Mouse (Mus musculus): ENCODE data around the gene Rab40c. TPM values are rescaled to one million over a fixed set of nuclear protein-coding genes. Genes with fewer than 3 reads are reported as not detected.

Rab40c gene
- total and polyA plus RNA-seq, 3 experiments, result 21.1 to 68.8 (median 27.3) TPM

DNA sequence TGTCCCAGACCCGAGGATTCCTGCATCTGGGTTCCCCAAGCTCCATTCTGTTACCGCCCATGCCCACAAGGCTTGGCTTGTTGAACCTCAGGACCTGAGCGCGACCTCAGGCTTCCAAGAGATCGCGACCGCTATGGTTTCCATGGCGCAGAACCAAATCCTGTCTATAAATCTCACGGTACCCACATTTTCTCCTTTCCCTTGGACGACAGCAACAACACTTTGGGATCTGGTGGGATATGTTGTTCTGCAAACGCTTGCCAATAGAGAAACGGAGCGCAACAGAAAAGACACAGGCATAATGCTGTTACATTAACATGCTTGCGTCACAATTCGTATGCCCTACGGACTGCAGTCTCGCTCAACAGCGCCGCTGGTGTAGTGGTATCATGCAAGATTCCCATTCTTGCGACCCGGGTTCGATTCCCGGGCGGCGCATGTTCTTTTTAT lies 44.8 kb downstream of the Rab40c start, which contains the start of gene Mettl26:
Mettl26 (plus strand) TSS at position 354 of the 450 bp plus-strand sequence.
- peak; percentile 91 for DNase-seq

DNA sequence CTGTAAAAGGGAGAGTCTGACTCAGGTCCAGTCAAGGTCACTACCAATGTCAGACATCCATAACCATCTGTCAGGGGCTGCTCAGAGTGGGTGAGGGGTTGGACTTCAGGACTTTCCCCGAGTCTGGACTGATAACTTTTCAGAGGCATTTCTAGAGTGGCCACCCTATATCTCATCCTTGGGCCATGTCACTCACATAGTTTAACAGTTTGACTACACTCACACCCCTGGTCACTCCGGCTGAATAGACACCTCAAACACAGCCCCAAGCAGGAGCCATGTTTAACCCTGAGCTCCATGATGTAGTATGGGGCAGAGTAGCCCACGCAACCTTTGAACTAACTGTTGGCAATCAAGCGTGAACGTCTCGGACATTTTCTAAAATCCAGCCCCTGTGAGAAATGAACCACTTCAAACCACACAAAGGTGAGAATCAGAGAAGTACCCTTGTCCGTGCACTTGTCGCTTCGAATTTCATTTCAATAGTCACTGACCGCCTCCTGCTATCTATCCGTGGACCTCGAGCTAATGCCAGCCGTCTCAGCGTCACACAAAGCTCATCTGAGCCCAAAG lies 45.3 kb downstream of the Rab40c start:
- DNase-seq, result peak; percentile 76

DNA sequence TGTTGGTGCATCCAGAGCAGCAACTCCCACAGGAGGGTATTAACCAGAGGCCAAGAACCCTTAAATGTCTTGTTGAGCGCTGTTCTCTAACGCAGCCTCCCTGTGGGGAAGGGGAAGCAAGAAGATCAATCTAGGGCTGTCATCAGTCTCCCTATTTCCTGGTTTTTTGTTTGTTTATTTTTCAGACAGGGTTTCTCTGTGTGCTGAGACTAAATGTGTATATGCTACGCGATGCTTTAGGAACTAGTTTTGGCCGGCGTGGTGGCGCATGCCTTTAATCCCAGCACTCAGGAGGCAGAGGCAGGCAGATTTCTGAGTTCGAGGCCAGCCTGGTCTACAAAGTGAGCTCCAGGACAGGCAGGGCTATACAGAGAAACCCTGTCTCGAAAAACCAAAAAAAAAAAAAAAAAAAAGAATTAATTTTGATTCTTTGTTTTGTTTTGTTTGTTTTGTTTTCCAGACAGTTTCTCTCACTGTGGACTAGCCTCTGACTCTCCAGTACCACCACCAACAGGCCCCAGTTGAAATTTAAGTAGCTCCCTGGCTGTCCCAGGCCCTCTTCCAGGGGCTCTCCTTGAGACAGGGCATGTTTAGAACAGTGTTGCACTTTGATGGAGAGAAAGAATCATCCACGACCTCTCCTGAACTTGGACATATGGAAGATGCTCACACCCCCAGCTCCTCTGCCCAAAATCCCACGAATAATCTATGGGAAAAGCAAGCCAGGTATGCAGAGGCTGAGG lies 46.0 kb downstream of the Rab40c start:
- no peak for DNase-seq

DNA sequence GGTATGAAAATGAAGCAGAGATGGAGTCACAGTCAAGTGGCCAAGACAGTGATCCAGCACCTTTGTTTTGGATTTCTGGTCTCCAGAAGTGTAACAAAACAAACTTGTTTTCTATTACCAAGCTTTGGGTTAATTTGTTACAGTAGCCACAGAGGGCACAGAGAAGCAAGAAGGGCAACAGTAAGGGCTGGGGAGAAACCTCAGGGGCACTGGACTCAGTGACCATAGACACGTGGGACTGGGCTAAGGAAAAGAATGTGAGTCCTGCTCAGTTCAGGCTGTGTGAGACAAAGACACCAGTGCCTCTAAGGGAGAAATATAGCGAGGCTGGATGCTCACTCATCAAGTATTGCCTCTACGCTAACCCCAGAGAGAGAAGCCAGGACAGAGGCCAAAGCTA lies 46.9 kb downstream of the Rab40c start:
- no peak for DNase-seq

GRCm38 (mm10) chr17:25871566-25871965 lies 48.0 kb downstream of the Rab40c start:
- peak; percentile 91 for DNase-seq

- DNase-seq, result no peak
Observed at GRCm38 (mm10) chr17:25869954-25870353, 49.6 kb downstream of the Rab40c start.

DNA sequence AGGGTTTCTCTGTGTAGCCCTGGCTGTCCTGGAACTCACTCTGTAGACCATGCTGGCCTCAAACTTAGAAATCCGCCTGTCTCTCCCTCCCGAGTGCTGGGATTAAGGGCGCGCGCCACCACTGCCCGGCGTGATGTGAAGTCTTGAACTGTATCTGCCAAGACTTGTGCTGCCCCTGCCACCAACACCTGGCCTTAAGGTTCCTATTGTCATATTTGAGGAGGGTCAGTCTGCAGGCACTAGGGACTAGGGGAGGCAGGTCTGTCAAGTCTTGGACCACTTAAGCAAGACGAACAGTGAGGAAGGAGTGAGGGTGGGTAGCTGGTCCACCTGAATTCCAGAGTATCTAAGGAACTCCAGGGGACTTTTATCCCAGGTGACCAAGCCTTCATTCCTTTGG lies 50.0 kb downstream of the Rab40c start:
- DNase-seq, result no peak

DNA sequence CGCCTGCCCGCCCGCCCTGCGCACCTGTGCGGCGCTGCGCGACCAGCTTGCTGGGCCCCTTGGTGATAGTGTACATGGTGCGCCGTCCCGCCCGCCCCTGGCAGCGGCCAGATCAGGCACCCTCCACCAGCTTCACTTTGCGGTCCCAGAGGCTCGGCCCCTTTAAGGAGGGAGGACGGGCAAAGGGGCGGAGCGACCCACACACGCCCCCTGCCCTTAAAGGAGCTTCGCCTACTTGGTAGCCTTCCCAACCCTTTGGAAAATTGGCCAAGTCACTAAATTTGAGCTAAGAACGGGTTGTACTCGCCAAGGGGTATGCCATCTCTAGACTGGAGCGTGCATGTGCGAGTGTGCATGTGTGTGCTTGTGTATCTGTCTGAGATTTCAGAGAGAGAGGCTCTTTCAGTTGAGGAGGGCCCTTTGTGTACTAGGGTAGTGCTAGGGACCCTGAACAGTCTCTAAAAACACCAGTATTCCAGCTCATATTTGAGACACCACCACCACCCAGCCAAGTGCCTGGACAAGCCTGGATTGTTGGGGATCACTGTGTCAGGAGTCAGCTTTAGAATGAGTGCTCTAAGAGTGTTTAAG lies 50.8 kb downstream of the Rab40c start, which contains the start of gene Mcrip2:
Mcrip2 (minus strand) TSS at position 164 of the 591 bp plus-strand sequence.
- DNase-seq, result peak; percentile 95

GRCm38 (mm10) chr17:25867836-25868600 lies 51.5 kb downstream of the Rab40c start:
- peak; percentile 92 for DNase-seq

- no peak for DNase-seq
Observed at GRCm38 (mm10) chr17:25867509-25867835, 52.1 kb downstream of the Rab40c start.

- DNase-seq, result peak; percentile 47
Observed at GRCm38 (mm10) chr17:25866172-25866571, 53.4 kb downstream of the Rab40c start.

DNA sequence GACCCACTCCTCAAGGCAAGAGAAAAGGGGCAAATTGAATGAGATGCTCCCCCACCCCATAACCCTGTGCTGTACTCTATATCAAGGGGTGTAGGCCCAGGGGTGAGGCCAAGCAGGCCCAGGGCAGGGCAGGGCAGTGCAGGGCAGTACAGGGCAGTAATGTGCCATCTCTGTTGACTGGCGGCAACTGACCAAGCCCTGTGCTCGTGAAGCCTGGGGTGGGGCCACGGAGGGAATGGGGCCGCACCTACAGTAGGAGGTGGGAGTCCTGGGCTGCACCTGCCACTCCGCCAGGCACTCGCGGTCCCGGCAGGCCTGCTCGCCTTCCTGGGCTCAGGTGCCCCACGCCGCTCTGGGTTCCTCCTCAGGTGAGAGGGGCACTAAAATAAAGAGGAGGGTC lies 54.2 kb downstream of the Rab40c start:
- DNase-seq, result no peak

GRCm38 (mm10) chr17:25864311-25864710 lies 55.2 kb downstream of the Rab40c start:
- DNase-seq, result peak; percentile 64

DNA sequence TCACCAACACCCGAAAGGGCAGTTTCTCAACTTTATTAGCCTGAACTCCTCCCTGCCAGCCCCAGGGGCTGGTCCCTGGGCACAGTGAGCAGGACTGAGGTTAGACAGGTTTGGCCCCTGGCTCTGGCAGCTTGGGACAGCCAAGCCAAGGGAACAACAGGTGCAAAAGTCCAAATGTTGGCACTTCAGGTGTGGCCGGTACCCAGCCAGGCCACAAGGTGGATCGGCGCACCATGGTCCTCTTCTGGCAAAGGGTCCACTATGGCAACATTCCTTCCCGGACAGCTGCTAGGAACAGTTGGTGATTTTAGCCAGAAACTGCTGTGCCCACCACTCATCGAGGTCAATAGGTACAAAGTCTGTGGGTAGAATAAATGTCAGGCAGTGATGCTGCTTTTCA lies 55.8 kb downstream of the Rab40c start:
- no peak for DNase-seq

DNA sequence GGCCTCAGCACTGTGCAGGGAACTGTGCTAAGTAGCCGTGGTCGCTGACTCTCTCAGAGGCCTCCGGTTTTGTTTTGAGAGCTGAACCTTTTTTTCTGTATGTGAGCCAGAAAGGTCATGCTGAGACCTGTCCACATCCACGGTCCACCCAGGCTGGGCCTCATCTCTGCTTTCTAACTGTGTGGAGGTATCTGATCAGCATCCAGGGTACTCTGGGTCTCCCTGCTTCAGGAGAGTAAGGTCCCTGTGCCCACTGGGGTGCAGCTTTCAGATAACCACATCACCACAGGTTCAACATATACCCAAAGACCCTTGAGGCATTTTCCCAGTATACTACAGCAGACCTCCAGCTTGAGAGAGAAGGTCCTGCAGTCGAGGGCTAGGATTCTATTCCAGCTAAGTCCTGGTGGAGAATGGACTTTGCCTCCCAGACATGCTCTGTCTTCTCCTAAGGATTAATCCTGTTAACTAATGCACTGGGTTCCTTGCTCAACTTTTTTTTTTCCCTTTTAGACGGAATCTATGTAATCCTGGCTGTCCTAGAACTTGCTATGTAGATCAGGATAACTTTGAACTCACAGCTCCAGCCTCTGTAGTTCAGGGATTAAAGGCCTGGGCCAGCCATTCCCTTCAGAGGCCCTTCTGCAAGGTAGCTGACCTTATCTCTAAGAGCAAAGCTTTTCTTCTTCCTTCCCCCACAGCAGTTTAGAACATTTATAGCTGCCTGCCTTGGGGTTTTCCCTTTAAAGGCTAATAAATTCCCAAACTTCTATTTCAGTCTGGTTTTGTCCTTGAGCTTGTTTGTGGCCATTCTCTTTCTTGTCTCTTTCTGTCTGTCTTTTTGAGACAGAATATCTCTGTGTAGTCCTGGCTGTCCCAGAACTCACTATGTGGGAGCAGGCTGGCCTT lies 57.6 kb downstream of the Rab40c start:
- DNase-seq, result no peak

DNA sequence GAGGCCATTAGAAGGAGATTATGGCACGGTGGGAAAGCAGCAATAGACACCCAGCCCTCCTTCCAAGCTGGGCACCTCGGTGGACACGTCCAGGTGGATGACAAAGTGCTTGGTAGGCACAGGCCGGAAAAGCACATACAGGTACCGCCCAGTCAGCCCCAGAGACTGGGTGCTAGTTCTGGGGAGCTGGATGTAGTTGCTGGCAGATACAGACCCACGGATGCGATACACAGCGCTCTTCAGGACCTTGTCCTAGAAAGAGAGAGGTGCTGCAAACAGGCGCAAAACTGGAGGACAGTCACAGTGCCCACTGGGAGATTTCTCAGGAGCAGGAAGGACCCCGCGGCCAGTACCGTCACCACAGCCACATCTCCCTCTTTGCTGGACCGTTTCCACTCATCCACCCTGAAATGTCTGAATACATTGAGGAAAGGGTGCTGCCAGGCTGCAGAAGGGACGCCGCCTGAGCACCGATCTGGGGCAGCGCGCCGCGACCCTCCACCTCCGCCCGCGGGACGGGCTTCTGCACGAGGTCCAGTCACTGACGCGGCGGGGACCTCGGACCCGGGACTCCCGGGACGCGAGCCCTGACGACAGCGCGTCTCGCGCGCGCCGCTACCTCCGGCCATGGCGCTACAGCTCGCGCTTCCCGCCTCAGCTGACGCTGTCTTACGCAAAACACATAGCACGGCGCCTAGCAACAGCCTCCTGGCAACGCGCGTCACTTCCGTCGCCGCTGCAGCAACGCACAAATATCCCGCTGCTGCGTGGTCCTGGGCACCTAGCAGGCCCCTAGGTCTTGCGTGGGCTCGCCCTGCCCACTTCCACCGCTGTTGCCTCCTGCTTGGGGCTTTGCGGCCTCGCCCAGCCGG lies 58.5 kb downstream of the Rab40c start, which contains the start of gene Wdr90:
Wdr90 (minus strand) TSS at position 670 of the 872 bp plus-strand sequence.
- DNase-seq, result peak; percentile 95

- no peak for DNase-seq
Observed at GRCm38 (mm10) chr17:25860229-25860628, 59.3 kb downstream of the Rab40c start.

GRCm38 (mm10) chr17:25844396-25844901 lies 75.1 kb downstream of the Rab40c start, which contains the start of gene Rhot2:
Rhot2 (minus strand) TSS chr17:25844851.
- peak; percentile 97 for DNase-seq

DNA sequence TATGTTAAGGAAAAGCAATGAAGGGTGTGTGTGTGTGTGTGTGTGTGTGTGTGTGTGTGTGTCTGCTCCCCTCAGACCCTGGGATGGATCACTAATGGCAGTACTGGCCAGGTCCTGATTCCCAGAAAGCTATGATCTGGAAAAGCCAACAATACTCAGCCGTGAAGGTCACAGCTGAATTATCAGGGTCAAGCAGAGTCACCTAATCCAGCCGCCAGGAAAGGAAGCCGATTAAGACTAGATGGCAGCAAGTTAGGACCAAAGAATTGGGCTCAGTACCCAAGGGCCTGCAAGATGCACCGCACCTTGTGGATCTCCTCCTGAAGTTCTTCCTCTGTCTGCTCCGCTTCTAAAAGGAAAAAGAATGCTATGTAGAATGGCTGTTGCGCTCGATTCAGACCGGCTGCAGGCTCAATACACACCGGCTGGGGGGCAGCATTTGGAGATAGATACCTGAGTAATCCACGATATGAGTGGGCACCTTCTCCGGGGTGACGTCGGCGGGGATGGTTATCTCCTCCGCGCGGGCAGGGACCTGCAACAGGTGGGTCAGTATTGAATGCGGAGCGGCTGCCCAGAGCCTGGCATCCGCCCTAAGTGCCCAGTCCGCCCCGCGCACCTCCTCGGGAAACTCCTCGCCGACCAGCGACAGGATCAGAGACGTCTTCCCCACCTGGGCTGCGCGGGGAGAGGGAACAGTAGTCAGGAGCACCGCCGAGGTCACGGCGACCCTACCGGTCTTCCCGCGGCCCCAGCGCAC lies 75.7 kb downstream of the Rab40c start:
- peak; percentile 55 for DNase-seq

Measured in adrenal gland, adult 2 months (tissue).